Mouse (Mus musculus) heart, adult 2 months (tissue): ENCODE results near the gene A530084C06Rik. TPM values are rescaled to one million over a fixed set of nuclear protein-coding genes. Genes with fewer than 3 reads are reported as not detected.

Experiments
- DNase-seq, 2 experiments: peaks; one replicate each; pipeline ENCODE4 v3.0.0; 2021
- H3K27ac ChIP-seq: fragments of 200-600 bp; 2 replicates; pipeline ENCODE4 v1.8.1; 2022
- H3K27me3 ChIP-seq: fragments of 200-500 bp; 2 replicates; pipeline ENCODE4 v1.6.1; 2012; ENCODE audit warnings: mild to moderate bottlenecking, low read length, inconsistent platforms, mixed read lengths; ENCODE audit not compliant: control insufficient read depth, insufficient read depth
- H3K36me3 ChIP-seq: fragments of 200-500 bp; 2 replicates; pipeline ENCODE4 v1.6.1; 2012; ENCODE audit warnings: low read length, inconsistent platforms; ENCODE audit not compliant: control insufficient read depth, insufficient read depth
- H3K4me1 ChIP-seq: fragments of 200-500 bp; 2 replicates; pipeline ENCODE4 v1.6.1; 2011; ENCODE audit warnings: low read length; ENCODE audit not compliant: control insufficient read depth, insufficient read depth
- H3K4me3 ChIP-seq: fragments of 200-600 bp; 2 replicates; pipeline ENCODE4 v1.8.1; 2022
- H3K79me2 ChIP-seq: fragments of 200-500 bp; replicated peaks from 2 replicates; pipeline ENCODE4 v1.6.1; 2012; ENCODE audit warnings: mild to moderate bottlenecking, inconsistent platforms, low read length, moderate library complexity, mixed read lengths; ENCODE audit not compliant: control insufficient read depth, insufficient read depth
- H3K9ac ChIP-seq: fragments of 200-500 bp; 2 replicates; pipeline ENCODE4 v1.6.1; 2012; ENCODE audit warnings: low read depth, mild to moderate bottlenecking, control low read depth, inconsistent platforms, low read length, mixed read lengths
- CTCF ChIP-seq: fragments of 200-600 bp; IDR thresholded peaks from 2 replicates; pipeline ENCODE4 v1.8.1; 2022; ENCODE audit warnings: antibody characterized with exemption, mild to moderate bottlenecking, moderate library complexity
- EP300 ChIP-seq: fragments of 200-500 bp; IDR thresholded peaks from 2 replicates; pipeline ENCODE4 v1.6.1; 2011; ENCODE audit warnings: low read depth, low read length, control low read depth; ENCODE audit not compliant: insufficient read depth
- POLR2A ChIP-seq: fragments of 200-500 bp; IDR thresholded peaks from 2 replicates; pipeline ENCODE4 v1.6.1; 2011; ENCODE audit warnings: mild to moderate bottlenecking, low read depth, low read length, control low read depth; ENCODE audit not compliant: insufficient read depth
- WGBS: fragments of 180-500 bp; shearing (Covaris S2); methylation state at CpG from one replicate; pipeline ENCODE4 v1.1.7; 2018; 5-methylcytosine and 5-hydroxymethylcytosine counted together
- intact Hi-C: fragments of 180-260 bp; cut with DNase I; formaldehyde crosslinking; loops from one replicate; pipeline ENCODE4 v1.15.1; 2025
- polyA plus RNA-seq: library from polyadenylated mRNA; depleted of rRNA; stranded (reverse); fragments of >200 nt; gene quantifications from 2 replicates; pipeline ENCODE4 v1.2.3, GENCODE M21; 2012
- total RNA-seq, 2 experiments: library from RNA; stranded (reverse); gene quantifications; 2 replicates each; pipeline ENCODE4 v1.2.3; 2021

Gene A530084C06Rik
- total and polyA plus RNA-seq, 3 experiments, result 0.08 TPM; not detected in 2

DNA sequence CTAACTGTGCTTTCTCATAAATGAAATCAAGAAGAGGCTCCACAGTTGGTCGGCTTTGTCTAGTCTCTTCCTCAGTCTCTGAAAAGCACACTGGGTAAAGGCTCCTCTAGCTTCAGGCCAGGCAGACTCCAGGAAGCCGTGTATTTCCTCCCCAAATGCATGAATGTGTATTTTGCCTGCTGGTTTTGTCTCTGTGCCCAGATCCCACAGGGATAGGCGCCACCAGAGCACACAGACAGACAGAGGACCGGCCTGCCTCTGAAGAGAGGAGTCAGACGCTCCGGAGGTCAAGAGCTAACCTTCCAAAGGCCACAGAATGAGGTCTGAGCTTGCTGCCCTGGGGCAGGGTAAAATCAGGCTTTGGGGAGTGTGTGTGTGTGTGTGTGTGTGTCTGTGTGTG is 18.4 kb upstream of the A530084C06Rik start:
- Histone ChIP-seq H3K36me3 (no peaks in the 10 kb centered on the region), H3K79me2 (no peaks in the 10 kb centered on the region), H3K27me3 (no peaks in the 10 kb centered on the region), H3K4me1 (no peaks in the 10 kb centered on the region), H3K9ac (no peak overlapping the region), H3K4me3 (no peak overlapping the region), H3K27ac (no peak overlapping the region)
- intact Hi-C loops, result no loop called here
- TF ChIP-seq EP300 (no peak), CTCF (no peak), POLR2A (no peak)
- 37% methylated on average over 6 of the region's 6 CpGs for WGBS
- no peak for DNase-seq

DNA sequence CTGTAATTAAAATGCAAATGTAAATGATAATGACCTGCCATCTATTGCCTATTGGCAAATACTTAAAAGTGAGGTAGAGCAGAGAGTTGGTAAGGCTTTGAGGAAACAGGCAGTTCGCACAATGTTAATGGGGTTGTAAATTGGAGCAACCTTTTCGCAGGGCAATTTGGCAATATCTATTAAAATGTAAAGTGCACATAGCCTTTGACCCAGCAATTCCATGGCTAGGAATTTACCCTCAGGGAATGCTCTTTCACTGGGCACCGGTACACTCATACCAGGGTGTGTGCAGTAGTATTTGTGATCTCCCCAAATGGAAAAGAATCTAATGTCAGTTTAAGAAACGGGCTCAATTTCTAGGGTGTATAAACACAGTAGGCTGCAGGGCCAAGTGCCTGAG is 17.6 kb upstream of the A530084C06Rik start:
- WGBS, result 79% methylated on average over 4 of the region's 4 CpGs
- H3K4me1 ChIP-seq, result no peaks in the 10 kb centered on the region

DNA sequence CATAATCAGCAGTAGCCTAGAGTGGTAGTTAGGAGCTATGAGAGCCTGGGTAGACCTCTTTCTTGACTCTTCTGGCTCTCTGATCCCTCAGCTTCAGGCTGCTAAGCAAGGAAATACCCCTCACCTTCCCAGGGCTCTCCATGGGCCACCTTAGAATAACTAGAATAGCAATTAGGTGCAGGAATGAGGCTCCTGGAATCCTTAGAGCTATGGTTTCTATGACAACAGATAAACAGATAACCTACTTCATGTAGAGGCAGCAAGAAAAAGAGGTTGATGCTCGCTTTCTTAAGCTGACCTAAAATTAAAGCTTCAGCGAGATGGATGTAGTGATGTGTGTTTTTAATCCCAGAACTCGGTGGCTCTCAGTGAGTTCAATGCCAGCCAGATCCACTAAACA is 15.5 kb upstream of the A530084C06Rik start:
- H3K4me1 ChIP-seq, result no peaks in the 10 kb centered on the region
- no peak for TF ChIP-seq EP300
- TF ChIP-seq POLR2A, result no peak
- no peak for TF ChIP-seq CTCF
- WGBS, result 75% methylated on average over 3 of the region's 3 CpGs
- intact Hi-C loops, result no loop called here
- H3K27ac ChIP-seq, result no peak overlapping the region
- H3K9ac ChIP-seq, result no peak overlapping the region
- H3K79me2 ChIP-seq, result no peaks in the 10 kb centered on the region
- no peak overlapping the region for H3K4me3 ChIP-seq
- no peaks in the 10 kb centered on the region for H3K27me3 ChIP-seq
- DNase-seq, result no peak
- H3K36me3 ChIP-seq, result no peaks in the 10 kb centered on the region

More for the DNA sequence above, 17.6 kb upstream of the A530084C06Rik start:
- no peak for TF ChIP-seq POLR2A
- no peak for TF ChIP-seq EP300
- no peak for TF ChIP-seq CTCF
- Histone ChIP-seq H3K27ac (no peak overlapping the region), H3K27me3 (no peaks in the 10 kb centered on the region), H3K79me2 (no peaks in the 10 kb centered on the region), H3K4me3 (no peak overlapping the region), H3K36me3 (no peaks in the 10 kb centered on the region), H3K9ac (no peak overlapping the region)
- no peak for DNase-seq
- intact Hi-C loops, result no loop called here

DNA sequence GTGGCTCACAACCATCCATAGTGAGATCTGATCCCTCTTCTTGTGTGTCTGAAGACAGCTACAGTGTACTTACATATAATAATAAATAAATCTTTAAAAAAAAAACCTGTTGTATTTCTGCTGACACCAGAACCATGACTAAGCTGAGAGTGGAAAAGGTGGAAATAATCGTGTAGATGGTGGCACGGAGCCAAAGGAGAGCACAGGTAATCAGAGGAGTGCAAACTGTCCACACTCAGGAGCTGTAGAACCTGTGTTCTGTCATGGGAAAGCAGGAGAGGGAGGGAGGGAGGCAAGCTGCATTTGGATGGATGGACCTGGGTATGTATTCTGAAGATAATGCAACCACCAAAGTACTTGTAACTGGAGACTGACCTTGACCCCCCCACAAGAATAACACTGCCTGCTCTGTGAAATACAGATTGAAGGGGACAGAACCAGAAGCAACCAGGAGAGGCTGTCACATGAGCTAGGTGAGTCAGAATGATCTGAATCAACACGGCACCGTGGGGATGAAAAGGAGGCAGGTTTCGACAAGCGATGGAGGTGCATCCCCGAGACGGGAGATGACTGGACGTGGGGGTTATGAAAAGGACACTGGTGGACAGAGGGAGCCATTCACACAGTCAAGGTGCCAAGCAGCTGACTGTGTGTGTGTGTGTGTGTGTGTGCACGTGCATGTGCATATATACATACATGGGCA is 13.8 kb upstream of the A530084C06Rik start:
- no peak overlapping the region for H3K9ac ChIP-seq
- H3K4me3 ChIP-seq, result no peak overlapping the region
- no peaks in the 10 kb centered on the region for H3K4me1 ChIP-seq
- H3K36me3 ChIP-seq, result no peaks in the 10 kb centered on the region
- intact Hi-C loops, result no loop called here
- no peak for DNase-seq
- WGBS, result 83% methylated on average over 10 of the region's 10 CpGs
- H3K27ac ChIP-seq, result no peak overlapping the region
- no peaks in the 10 kb centered on the region for H3K79me2 ChIP-seq
- TF ChIP-seq EP300 (no peak), CTCF (no peak), POLR2A (no peak)
- no peaks in the 10 kb centered on the region for H3K27me3 ChIP-seq

DNA sequence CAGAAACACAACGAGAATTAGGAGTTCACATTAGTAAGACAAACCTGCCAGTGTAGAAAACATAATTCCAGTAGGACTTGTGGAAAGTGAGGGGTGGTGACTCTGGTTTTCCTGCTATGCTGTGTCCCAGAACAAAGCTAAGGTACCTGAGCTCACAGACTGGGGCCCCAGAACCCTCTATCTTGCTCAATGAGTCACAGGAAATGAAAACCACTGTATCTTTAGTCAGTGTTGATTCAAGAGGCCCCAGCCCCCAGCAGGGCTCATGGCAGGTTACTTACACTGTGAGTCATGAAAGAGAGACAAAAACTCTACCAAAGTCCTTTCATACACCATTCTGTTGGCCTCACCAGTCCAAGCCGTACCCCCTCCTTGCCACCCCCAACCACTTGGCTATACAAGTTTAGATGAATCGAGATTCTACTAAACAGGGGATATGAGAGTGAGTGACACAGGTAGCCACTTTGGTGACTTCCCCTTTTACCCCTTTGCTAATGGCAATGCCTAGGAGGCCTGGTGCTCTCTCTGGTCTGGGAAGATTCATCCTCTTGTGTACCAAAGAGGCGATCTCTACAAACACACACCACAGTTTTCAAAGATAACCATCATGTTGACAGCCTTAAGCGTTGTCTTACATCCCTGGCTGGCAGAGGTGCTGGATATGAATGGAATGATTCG is 8.6 kb upstream of the A530084C06Rik start:
- 60% methylated on average over 6 of the region's 6 CpGs for WGBS
- Histone ChIP-seq H3K79me2 (no peaks in the 10 kb centered on the region), H3K36me3 (no peaks in the 10 kb centered on the region), H3K4me1 (no peaks in the 10 kb centered on the region; the same call in 1 of the 2 replicates), H3K27me3 (no peaks in the 10 kb centered on the region; the same call in 1 of the 2 replicates), H3K27ac (no peak overlapping the region), H3K4me3 (no peak overlapping the region), H3K9ac (no peak overlapping the region)
- no peak for TF ChIP-seq POLR2A
- TF ChIP-seq CTCF, result no peak
- TF ChIP-seq EP300, result no peak
- no peak for DNase-seq
- intact Hi-C loops, result no loop called here

DNA sequence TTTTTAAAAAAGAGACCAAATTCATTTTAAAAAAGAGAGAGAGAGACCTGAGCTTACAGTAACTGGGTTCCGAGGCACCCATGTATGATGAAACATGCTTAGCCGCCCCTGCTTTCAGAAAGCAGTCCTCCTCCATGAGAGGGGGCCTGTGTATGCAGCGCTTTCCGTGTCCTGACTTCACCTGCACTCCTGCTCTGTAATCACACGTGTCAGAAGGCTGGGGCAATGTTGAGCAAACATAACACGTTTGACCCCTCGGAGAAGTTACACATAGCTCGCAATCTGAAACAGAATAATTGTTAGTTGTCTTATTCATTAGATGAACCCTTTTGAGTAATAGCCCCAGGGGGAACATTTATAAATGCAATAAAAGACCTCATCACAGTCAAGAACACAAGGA is 8.0 kb upstream of the A530084C06Rik start:
- Histone ChIP-seq H3K79me2 (no peaks in the 10 kb centered on the region), H3K4me1 (no peaks in the 10 kb centered on the region; the same call in 1 of the 2 replicates), H3K9ac (no peak overlapping the region), H3K4me3 (no peak overlapping the region), H3K27ac (no peak overlapping the region), H3K27me3 (no peaks in the 10 kb centered on the region; the same call in 1 of the 2 replicates), H3K36me3 (no peaks in the 10 kb centered on the region)
- 60% methylated on average over 8 of the region's 8 CpGs for WGBS
- TF ChIP-seq EP300 (no peak), POLR2A (no peak), CTCF (no peak)
- DNase-seq, result no peak
- intact Hi-C loops, result no loop called here
